Mouse (Mus musculus) megakaryocyte, embryonic 14.5 days (primary cell): ENCODE results near the gene Usf3.

ENCODE experiments used
- FLI1 ChIP-seq: IDR thresholded peaks from 2 replicates; pipeline ENCODE4 v1.6.1; 2012; ENCODE audit warnings: low read length, inconsistent platforms, mixed read lengths
- GATA1 ChIP-seq: IDR thresholded peaks from 3 replicates; pipeline ENCODE4 v1.6.1; 2012; ENCODE audit warnings: mixed read lengths, low read length, inconsistent platforms, borderline replicate concordance

GRCm38 (mm10) chr16:44270606-44271005 lies 97.6 kb downstream of the Usf3 start:
- no peak for TF ChIP-seq GATA1
- no peak for TF ChIP-seq FLI1
